Mouse (Mus musculus) ES-E14 (cell line): ENCODE measurements around the gene Fkbp5.

Source experiments
- CHD2 ChIP-seq: IDR thresholded peaks from 2 replicates; pipeline ENCODE4 v1.6.1; 2014; ENCODE audit warnings: mild to moderate bottlenecking, low read depth, low read length, inconsistent platforms
- ZC3H11A ChIP-seq: IDR thresholded peaks from 2 replicates; pipeline ENCODE4 v1.6.1; 2012; ENCODE audit warnings: low read depth, mild to moderate bottlenecking, inconsistent platforms, low read length, borderline replicate concordance

- TF ChIP-seq ZC3H11A (no peak), CHD2 (no peak)
These were observed 145.4 kb downstream of the Fkbp5 start for GRCm38 (mm10) chr17:28371941-28372340.
